Mouse (Mus musculus): Measurements from ENCODE around the gene Pkig.

Pkig gene

DNA sequence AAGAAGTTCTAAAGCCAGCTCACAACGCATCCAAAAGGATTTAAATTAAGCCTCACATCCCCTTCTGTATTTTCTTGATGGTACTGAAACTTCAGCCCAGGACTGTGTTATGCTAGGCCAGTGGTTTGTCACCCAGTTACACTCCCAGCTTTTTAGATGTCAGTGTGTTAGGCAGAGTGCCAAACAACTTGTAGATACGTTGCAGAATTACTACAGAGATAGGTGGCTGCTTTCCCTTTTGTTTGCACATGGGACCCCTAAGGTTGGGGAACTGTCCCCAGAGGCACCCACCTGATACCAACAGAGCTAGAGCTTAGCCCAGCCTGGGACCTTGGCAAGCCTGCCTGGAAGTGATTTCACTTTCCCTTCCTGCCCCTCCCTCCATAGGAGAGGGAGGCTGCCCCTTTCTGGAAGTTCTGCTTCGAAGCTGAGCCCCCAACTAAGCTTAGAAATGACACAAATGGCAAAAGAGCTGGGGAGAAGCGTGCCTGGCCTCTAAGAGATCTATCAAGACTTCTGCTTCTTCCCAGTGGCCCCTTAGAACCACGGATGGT lies 52.5 kb downstream of the Pkig start:
- no peak for DNase-seq (ENCODE audit: low spot score)

DNA sequence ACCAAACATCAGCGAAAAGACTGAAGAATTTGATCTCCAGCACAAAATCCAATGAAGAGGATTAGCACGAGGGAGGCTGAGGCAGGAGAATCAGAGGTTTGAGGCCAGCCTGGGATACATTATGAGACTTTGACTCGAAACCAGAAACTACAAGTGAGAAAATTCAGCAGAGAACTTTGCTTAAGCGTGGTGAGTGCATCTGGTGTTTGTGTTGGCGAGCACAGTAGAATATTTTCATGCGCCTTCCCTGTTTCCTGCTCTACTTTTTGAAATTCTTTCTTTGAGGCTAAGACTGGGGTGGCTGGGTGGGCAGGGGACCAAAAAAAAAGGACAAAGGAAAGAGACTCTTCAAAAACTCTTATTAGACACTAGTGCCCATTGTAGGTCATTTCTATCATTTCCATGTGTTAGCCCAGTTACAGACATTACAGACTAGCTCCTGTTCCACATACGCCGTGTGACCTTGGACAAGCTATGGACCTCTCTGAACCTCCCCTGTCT lies 53.2 kb downstream of the Pkig start:
- DNase-seq (ENCODE audit: low spot score): no peak

- no peak for DNase-seq (ENCODE audit: low spot score)
Measured at GRCm38 (mm10) chr2:163712473-163712872, 54.3 kb downstream of the Pkig start.

DNA sequence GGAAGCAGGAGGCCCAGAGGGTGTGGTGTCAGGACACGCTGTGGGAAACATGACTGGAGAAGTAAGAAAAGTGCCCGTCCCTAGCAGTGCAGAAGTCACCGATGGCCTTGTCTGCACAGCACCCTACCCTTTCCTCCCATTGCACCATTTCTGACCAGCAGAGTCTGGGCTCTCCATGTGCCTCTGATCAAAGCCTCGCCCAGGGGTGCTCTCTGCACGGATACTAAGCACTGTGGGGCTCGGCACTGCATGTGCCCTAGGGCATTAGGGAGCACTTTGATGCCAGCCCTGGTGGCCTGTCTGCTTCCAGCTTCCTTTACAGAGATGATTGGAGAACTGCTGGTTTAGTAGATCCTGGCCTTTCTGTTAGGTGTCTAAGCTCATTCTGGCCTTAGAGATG lies 54.7 kb downstream of the Pkig start:
- DNase-seq (ENCODE audit: low spot score): no peak

DNA sequence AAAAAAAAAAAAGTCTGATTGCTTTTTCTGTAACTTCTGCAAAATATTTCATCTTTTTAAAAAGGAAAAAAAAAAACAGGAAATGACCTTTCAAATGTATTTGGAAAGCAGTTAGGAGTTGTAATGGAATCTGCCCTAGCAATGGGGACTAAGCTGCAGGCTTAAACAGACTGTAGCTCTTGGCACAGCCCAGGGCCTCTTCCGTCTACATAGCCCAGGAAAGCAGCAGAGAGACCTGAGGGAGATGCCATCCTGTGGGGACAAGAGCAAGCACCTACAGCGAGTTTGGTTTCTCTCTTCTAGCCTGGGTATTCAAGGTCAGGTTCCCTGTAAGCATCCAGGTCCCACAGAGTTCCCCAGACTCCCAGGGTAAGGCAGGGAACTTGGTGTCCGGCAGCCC lies 55.2 kb downstream of the Pkig start:
- no peak for DNase-seq (ENCODE audit: low spot score)

DNA sequence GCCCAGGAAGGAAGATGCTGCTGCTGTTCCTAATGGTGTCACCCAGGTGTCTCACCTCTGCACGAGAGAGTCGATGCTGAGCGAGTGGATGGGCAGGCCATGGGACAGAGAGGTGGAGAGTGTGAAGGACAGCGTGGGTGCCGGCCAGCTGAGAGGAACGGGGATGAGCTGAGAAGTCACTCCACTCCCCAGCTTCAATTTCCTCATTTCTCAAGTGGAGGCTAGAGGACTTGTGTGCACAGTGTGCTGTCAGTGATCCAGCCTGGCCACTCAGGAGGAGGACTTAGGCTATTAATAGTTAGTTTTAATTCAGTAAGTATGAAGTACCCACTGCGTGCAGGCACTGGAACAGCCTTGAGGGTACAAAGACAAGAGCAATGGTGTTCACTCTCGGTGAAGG lies 58.3 kb downstream of the Pkig start:
- no peak for DNase-seq (ENCODE audit: low spot score)

DNA sequence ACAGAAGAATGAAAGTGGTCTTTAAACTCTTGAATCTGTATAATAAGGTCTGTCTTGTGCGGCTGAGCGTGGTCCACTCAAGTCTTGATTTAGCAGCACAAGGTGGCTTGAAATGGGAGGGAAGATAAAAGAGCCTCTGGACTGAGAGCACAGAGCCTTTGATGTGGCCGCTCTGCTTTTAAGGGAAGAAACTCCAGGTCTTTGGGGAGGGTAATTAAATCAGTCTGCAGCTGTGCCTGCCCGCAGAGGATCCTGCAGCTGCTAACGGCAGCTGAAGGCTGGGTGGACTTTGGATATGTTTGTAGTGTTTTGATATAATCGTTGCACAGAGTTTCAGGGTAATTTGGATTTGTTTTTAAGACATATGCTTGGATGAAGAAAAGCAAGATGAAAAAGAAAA lies 58.7 kb downstream of the Pkig start:
- no peak for DNase-seq (ENCODE audit: low spot score)

DNA sequence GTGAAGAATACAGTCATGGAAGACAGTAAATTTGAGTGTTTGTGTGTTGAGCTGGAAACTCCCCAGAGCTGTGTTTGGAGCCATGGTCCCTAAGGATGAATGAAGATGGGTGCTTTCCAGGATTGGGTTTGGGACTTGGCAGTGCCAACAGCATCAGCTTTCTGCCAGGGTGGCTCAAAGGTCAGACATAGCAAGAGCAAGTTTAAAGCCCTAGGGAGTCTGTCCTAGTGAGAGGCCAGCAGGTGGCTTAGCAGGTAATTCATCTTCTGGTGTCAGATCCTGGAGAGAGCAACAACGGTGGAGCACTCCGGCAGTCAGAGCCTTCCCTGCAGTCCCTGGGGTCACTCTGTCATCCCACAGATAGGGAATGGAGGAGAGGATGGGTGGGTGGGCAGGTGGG lies 60.3 kb downstream of the Pkig start:
- no peak for DNase-seq (ENCODE audit: low spot score)

DNA sequence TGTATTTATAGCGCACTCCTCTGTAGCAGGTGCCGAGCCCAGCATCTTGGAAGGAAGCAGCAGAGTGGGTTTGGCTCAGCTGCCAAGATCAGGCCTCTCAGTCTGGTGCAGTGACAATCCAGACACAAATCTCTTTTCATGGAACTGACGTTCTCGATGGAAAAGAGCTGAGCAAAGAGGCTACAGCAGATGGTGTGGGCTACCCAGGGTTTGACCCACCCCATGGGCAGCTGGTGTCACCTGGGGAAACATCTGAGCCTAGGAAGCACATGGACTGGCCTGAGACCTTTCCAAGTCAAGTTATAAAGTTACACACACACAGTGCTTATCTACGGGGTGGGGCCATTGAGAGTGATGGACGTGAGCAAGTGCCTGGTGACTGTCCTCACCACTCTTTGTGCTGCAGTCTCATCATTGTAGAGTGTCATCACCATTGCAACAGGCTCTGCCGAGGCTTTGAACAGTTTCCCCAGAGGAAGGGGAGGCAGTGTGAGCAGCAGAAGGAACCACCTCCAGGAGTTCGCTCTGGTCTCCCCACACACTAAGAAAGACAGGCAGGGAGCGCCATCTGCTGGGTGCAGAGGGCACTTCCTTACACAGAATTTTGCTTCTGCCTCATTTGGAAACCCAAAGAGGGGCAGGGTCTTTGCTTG lies 60.9 kb downstream of the Pkig start:
- DNase-seq (ENCODE audit: low spot score): peak; percentile 36

DNA sequence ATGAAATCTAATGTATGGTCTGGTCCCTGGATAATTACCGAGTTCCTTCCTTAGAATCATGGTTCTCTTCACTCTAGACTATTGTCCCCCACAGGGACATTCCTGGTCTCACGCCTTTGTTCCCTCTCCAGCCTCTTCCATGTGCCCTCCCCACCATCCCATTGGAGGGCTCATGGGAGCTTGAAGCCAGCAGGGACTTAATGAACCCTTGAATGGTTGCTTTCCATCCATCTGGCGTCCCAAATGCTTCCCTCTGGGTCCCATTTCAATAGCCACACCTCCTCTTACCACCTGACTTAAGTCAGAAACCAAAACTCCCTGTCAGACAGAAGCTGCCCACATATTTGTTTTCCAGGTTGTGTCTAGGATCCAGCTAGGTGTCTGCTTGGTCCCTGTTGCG lies 61.4 kb downstream of the Pkig start:
- DNase-seq (ENCODE audit: low spot score): no peak

- DNase-seq (ENCODE audit: low spot score): no peak
Measured at GRCm38 (mm10) chr2:163722550-163722949, 64.4 kb downstream of the Pkig start.

DNA sequence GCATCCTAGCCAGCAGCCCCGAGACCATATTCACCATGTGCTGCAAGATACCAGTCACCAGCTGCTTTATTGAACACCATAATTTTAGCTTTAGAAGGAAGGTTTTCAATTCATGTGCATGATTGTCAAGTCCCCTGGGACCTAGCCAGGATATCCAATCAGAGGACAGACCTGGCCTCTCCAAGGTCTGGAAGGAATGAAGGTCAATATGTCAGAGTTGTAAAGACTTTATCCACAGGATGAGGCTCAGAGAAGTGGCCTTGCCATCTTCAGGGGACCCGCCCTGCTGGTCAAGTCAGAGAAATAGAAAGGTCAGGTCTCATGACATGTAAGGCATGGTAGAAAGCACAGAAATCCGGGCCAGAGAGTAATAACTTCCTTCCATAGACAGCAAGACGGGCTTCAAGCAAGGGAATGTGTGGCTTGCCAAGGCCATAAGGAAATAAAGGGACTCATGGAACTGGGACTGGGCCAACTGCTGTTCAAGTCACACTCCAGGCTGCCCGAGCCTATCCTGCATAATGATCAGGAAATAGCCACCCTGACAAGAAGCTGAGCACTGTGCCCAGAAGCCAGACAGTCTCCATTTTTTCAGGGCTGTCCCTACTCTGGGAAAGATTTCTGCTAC lies 68.7 kb downstream of the Pkig start:
- DNase-seq (ENCODE audit: low spot score): no peak

DNA sequence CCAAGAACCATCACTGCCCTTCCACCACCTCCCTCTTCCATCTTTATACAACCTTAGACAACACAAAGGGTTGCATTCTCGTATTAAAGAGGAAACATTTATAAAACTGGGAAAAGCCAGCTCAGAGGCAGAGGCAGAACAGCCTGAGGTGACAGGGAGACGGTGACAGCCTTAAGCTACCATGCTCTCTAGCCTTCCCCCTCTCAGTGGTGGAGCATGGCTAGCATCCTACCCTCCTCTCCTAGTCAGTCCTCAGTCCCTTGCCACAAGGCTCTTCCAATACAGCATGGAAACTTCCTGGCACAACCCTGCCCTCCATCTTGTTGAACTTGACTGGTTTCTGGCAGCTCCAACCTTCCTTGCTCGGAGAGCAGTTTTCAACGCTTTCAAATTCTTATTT lies 70.1 kb downstream of the Pkig start:
- DNase-seq (ENCODE audit: low spot score): no peak

DNA sequence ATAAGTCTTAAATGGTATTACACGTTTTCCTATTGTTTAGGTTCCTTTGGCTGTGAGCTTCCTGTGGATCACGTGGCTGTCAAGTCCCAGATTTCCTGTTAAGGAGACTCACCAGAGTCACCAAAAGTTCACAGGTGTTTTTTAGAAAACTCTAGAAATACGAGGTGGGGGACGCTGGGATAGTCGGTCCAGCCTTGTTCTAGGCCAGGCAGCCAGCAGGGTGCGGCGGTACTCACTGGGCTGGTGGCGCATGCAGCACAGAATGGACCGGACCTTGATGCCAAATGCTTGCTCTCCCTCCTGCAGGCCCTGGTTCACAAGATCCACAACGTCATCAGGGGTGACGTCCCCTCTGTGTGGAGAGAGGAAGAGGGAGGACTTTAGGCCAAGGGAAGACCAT lies 73.8 kb downstream of the Pkig start:
- DNase-seq (ENCODE audit: low spot score): no peak

DNA sequence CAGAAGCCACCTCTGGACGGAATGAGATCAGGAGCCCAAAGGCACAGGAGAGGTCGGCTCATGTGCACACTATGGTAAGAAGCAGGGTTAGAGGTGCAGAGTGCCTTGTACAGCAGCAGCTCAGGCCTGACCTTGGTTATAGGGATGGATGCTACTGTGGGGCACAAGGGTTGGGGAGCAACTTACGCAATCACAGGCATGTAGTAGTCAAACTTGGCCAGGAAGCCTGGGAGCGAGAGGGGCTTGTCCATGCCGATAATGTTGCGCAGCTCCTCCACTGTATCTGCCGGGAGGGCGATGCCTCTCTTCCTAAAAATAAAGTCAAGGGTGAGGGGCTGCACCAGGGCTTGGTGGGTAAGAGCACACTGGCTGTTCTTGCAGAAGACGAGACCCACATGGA lies 77.0 kb downstream of the Pkig start:
- DNase-seq (ENCODE audit: low spot score): no peak

- no peak for DNase-seq (ENCODE audit: low spot score)
Measured at GRCm38 (mm10) chr2:163735980-163736379, 77.8 kb downstream of the Pkig start.

- DNase-seq (ENCODE audit: low spot score): no peak
Measured at GRCm38 (mm10) chr2:163742656-163743055, 84.5 kb downstream of the Pkig start.

- DNase-seq (ENCODE audit: low spot score): no peak
Measured at GRCm38 (mm10) chr2:163743357-163743756, 85.2 kb downstream of the Pkig start.

GRCm38 (mm10) chr2:163744801-163745570 lies 86.8 kb downstream of the Pkig start:
- no peak for DNase-seq (ENCODE audit: low spot score)

DNA sequence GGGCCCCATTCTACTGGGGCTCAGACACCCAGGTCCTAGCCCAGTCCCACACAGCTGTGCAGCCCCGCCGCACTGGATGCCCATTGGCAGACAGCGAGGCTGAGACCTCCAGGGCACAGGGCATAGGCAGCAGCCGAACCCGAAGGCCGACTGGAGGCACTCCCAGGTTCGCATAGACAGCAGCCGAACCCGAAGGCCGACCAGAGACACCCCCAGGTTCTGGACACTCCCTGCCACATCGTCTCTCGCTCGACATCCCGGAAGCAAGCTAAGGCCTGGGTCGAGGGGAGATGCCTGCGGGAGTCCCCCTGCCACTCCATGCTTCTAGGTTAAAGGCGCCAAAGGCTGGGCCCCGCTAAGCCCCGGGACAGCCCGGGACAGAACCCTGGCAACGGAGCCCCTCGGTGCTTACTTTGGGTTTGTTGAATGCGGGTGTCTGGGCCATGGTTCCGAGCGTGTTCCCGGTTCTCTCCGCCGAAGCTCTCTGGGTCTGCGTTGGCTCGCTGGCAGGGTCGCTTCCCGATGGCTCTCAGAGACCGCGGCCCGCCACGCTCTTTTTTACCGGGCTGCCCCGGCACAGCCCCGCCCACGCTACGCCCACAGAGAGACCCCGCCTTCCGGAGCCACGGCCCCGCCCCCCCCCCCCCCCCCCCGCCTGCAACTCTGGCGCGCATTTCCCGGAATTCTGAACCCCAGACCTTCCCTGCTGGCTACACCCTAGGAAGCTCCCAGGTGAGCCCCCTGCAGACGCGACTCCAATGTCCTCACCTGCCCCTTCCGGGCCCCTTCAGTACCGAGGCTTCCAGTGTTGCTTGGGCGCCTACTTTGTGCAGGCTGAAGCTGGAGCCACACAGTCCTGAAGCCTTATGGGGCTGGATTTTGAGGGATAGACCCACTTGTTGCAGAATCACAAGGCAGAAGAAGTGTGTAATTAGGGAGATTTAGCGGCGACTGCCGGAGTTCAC lies 91.7 kb downstream of the Pkig start, which contains the start of gene Ada:
Ada (minus strand) TSS at position 593 of the 965 bp plus-strand sequence.
- no peak for DNase-seq (ENCODE audit: low spot score)

- no peak for DNase-seq (ENCODE audit: low spot score)
Measured at GRCm38 (mm10) chr2:163754228-163754627, 96.0 kb downstream of the Pkig start.

- DNase-seq (ENCODE audit: low spot score): no peak
Measured at GRCm38 (mm10) chr2:163756723-163757122, 98.5 kb downstream of the Pkig start.
